Comparison of ENCODE assay signal across 8 mouse cellular contexts in the genomic region with DNA sequence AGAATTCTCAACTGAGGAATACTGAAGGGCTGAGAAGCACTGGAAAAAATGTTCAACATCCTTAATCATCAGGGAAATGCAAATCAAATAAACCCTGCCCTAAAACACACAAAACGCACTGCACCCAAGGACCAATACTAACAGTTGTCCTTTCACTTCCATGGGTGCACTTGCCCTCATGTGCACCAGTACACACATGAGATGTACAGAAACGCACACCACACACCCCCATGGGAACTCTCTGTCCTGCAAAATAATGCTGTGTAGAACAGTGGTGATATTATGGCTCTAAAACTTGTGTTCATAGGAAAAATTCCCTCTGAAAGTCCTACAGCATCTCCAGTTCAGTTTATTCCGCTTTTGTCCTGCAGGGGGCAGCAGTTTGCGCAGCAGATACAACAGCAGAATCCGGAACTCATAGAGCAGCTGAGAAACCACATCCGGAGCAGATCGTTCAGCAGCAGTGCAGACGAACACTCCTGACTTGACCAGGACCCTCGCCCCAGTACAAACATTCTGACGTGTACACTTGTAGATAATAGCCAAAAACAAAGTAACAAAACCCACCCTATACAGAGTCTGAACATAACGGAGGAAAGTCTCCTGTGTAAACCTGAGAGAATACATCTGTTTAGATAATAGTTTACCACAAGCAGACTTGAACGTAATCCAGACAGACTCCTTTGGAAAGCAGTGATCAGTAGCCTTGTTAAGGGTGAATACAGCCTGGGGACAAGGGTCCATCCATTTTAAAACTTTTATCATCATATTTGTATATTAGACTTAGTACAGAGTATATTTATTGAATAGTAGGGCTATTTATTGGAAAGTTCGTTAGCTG. TPM values are rescaled to one million over a fixed set of nuclear protein-coding genes. Genes with fewer than 3 reads are reported as not detected.
DNase-seq lines count a peak whose midpoint lies in the region; ATAC-seq and TF ChIP-seq lines count a peak whose summit lies in the region.

No protein-coding gene starts in this region.

- in situ Hi-C loops in ES-E14 (cut with MboI; ENCODE audit: low sequenced_read_pairs in 2 of 2, unreplicated experiment in 2 of 2) = no loop called here

- ATAC-seq in forebrain, embryonic 13.5 days = peak; percentile 72
- no peak for ATAC-seq in lung, embryonic 15.5 days (ENCODE audit: borderline replicate concordance, extremely low read depth, low FRiP score, low TSS enrichment)

- intact Hi-C loops in heart, postnatal 10 days (cut with DNase I) = no loop called here

- TF ChIP-seq CTCF in layer of hippocampus, adult 2 months (conservative IDR thresholded peaks at IDR 0.05) = peak; percentile 96

- no peak overlapping the region; a peak in 1 of 4 replicates for H3K4me3 ChIP-seq in ES-E14 (ENCODE audit: insufficient read depth in 1 of 2, low read depth in 1 of 2, low read length in 2 of 2, poor library complexity in 1 of 2, severe bottlenecking in 1 of 2)
- no peak overlapping the region for H3K4me3 ChIP-seq in forebrain, embryonic 13.5 days
- H3K4me3 ChIP-seq in layer of hippocampus, adult 2 months = peak overlapping the region; percentile 26
- H3K4me3 ChIP-seq in lung, embryonic 15.5 days = no peak overlapping the region

- no peak overlapping the region for H3K27ac ChIP-seq in ES-E14 (ENCODE audit: insufficient read depth, low read depth, low read length, poor library complexity, severe bottlenecking)
- H3K27ac ChIP-seq in forebrain, embryonic 13.5 days = no peak overlapping the region
- peak overlapping the region; percentile 53; the same call in 1 of the 2 replicates for H3K27ac ChIP-seq in layer of hippocampus, adult 2 months
- H3K27ac ChIP-seq in lung, embryonic 15.5 days = no peak overlapping the region

- WGBS in forebrain, embryonic 13.5 days = 40% methylated on average over 13 of the region's 13 CpGs
- 33% methylated on average over 13 of the region's 13 CpGs for WGBS in lung, embryonic 15.5 days

- H3K4me2 ChIP-seq in forebrain, embryonic 13.5 days = no peak overlapping the region
- H3K4me2 ChIP-seq in lung, embryonic 15.5 days = peak overlapping the region; percentile 23; the same call in 1 of the 2 replicates

- H3K4me1 ChIP-seq in ES-E14 (ENCODE audit: control insufficient read depth in 2 of 2, insufficient read depth in 2 of 2, low read length in 2 of 2, poor library complexity in 1 of 2) = no peaks in the 10 kb centered on the region
- peaks cover 7% of the 10 kb centered on the region for H3K4me1 ChIP-seq in forebrain, embryonic 13.5 days
- no peaks in the 10 kb centered on the region for H3K4me1 ChIP-seq in lung, embryonic 15.5 days

- no peaks in the 10 kb centered on the region for H3K9me3 ChIP-seq in ES-E14 (ENCODE audit: control insufficient read depth, insufficient read depth, low read depth, low read length)
- no peaks in the 10 kb centered on the region for H3K9me3 ChIP-seq in forebrain, embryonic 13.5 days (replicated peaks)
- no peaks in the 10 kb centered on the region for H3K9me3 ChIP-seq in lung, embryonic 15.5 days

- DNase-seq in ES-E14 (ENCODE audit: low read depth, low spot score) = peak; percentile 59
- DNase-seq in c-Kit-positive CD71-positive TER-119-positive erythroid progenitor cells, embryonic 14.5 days (ENCODE audit: low spot score) = peak; percentile 78
- DNase-seq in heart, postnatal 10 days = peak; percentile 73 to 85
- peak; percentile 70 to 88 for DNase-seq in layer of hippocampus, adult 2 months (ENCODE audit: low spot score in 2 of 2)
- peak; percentile 46 for DNase-seq in ovary, postnatal 10 days (ENCODE audit: low spot score)
- peak; percentile 90 for DNase-seq in thymus, postnatal 0 days (ENCODE audit: low spot score)

- H3K9ac ChIP-seq in ES-E14 (ENCODE audit: insufficient read depth, low read depth, low read length, poor library complexity, severe bottlenecking) = no peak overlapping the region; the same call in 1 of the 2 replicates
- H3K9ac ChIP-seq in forebrain, embryonic 13.5 days = no peak overlapping the region
- H3K9ac ChIP-seq in lung, embryonic 15.5 days = no peak overlapping the region

- H3K36me3 ChIP-seq in ES-E14 (ENCODE audit: control insufficient read depth, insufficient read depth, low read length, poor library complexity, severe bottlenecking) = peaks cover 12% of the 10 kb centered on the region
- peaks cover 79% of the 10 kb centered on the region for H3K36me3 ChIP-seq in forebrain, embryonic 13.5 days (ENCODE audit: poor library complexity, severe bottlenecking)
- peaks cover 33% of the 10 kb centered on the region for H3K36me3 ChIP-seq in lung, embryonic 15.5 days

- H3K27me3 ChIP-seq in forebrain, embryonic 13.5 days = no peaks in the 10 kb centered on the region
- no peaks in the 10 kb centered on the region for H3K27me3 ChIP-seq in lung, embryonic 15.5 days

TF ChIP-seq in ES-E14, 5 proteins besides CTCF, POLR2A, EP300 and RAD21:
- TF ChIP-seq ZNF384 (IDR thresholded peaks at IDR 0.05; ENCODE audit: low read depth, low read length) = no peak
- TF ChIP-seq HCFC1 (IDR thresholded peaks at IDR 0.05; ENCODE audit: borderline replicate concordance, insufficient read depth, low read length) = no peak
- TF ChIP-seq ZC3H11A (IDR thresholded peaks at IDR 0.05; ENCODE audit: borderline replicate concordance, low read depth, low read length) = no peak
- TF ChIP-seq MAFK (IDR thresholded peaks at IDR 0.05; ENCODE audit: insufficient read depth, low read depth, low read length) = no peak
- TF ChIP-seq CHD2 (IDR thresholded peaks at IDR 0.05; ENCODE audit: low read depth, low read length) = no peak

RNA-seq across cellular contexts. Expression of gene Sgtb, which starts 30.0 kb away (rescaled TPM):
- 6.2 and 10.0 TPM in 2 replicates for total RNA-seq in ES-E14 (2012; rRNA removed)
- 24.6 and 27.8 TPM in 2 replicates for polyA plus RNA-seq in forebrain, embryonic 13.5 days (2015; fragmentation: Nextera tagmentation; extraction: Ambion mirVana)
- total RNA-seq in heart, postnatal 10 days (2021) = 1 to 10 TPM; 2.0 to 2.1 TPM
- total RNA-seq in layer of hippocampus, adult 2 months (2021) = 10 to 100 TPM; 72.5 to 81.0 TPM
- 5.5 TPM in 2 replicates for polyA plus RNA-seq in lung, embryonic 15.5 days (2015; fragmentation: Nextera tagmentation; extraction: Ambion mirVana)
- 0.68 and 0.72 TPM in 2 replicates for polyA plus RNA-seq in thymus, postnatal 0 days (2015; fragmentation: Nextera tagmentation; extraction: Ambion mirVana)

RNA-seq across cellular contexts. Expression of gene Nln, which starts 30.2 kb away (rescaled TPM):
- 24.2 and 25.1 TPM in 2 replicates for total RNA-seq in ES-E14 (2012; rRNA removed)
- polyA plus RNA-seq in forebrain, embryonic 13.5 days (2015; fragmentation: Nextera tagmentation; extraction: Ambion mirVana) = 22.3 and 25.7 TPM in 2 replicates
- total RNA-seq in heart, postnatal 10 days (2021) = 10 to 100 TPM; 21.6 to 21.8 TPM
- total RNA-seq in layer of hippocampus, adult 2 months (2021) = 10 to 100 TPM; 20.6 to 20.7 TPM
- 18.6 and 18.7 TPM in 2 replicates for polyA plus RNA-seq in lung, embryonic 15.5 days (2015; fragmentation: Nextera tagmentation; extraction: Ambion mirVana)
- polyA plus RNA-seq in thymus, postnatal 0 days (2015; fragmentation: Nextera tagmentation; extraction: Ambion mirVana) = 7.3 and 7.9 TPM in 2 replicates

RNA-seq across cellular contexts. Expression of gene Trappc13, which starts 38.7 kb away (rescaled TPM):
- total RNA-seq in ES-E14 (2012; rRNA removed) = 40.8 and 59.0 TPM in 2 replicates
- polyA plus RNA-seq in forebrain, embryonic 13.5 days (2015; fragmentation: Nextera tagmentation; extraction: Ambion mirVana) = 82.8 and 85.2 TPM in 2 replicates
- 10 to 100 TPM; 34.4 to 37.4 TPM for total RNA-seq in heart, postnatal 10 days (2021)
- 10 to 100 TPM; 54.5 to 55.1 TPM for total RNA-seq in layer of hippocampus, adult 2 months (2021)
- 57.5 and 63.8 TPM in 2 replicates for polyA plus RNA-seq in lung, embryonic 15.5 days (2015; fragmentation: Nextera tagmentation; extraction: Ambion mirVana)
- 56.6 and 57.3 TPM in 2 replicates for polyA plus RNA-seq in thymus, postnatal 0 days (2015; fragmentation: Nextera tagmentation; extraction: Ambion mirVana)

RNA-seq across cellular contexts. Expression of gene Trim23, which starts 39.0 kb away (rescaled TPM):
- total RNA-seq in ES-E14 (2012; rRNA removed) = 16.3 and 18.9 TPM in 2 replicates
- polyA plus RNA-seq in forebrain, embryonic 13.5 days (2015; fragmentation: Nextera tagmentation; extraction: Ambion mirVana) = 28.4 and 33.9 TPM in 2 replicates
- 10 to 100 TPM; 19.6 to 20.7 TPM for total RNA-seq in heart, postnatal 10 days (2021)
- 10 to 100 TPM; 59.9 to 60.5 TPM for total RNA-seq in layer of hippocampus, adult 2 months (2021)
- polyA plus RNA-seq in lung, embryonic 15.5 days (2015; fragmentation: Nextera tagmentation; extraction: Ambion mirVana) = 17.4 and 20.1 TPM in 2 replicates
- 15.0 and 15.6 TPM in 2 replicates for polyA plus RNA-seq in thymus, postnatal 0 days (2015; fragmentation: Nextera tagmentation; extraction: Ambion mirVana)
